Mouse (Mus musculus): ENCODE data around the gene Atp2a1. TPM values are rescaled to one million over a fixed set of nuclear protein-coding genes. Genes with fewer than 3 reads are reported as not detected.
"Not testable (repeated sequence)": the region's sequence is repeated elsewhere in the genome, so short reads cannot be mapped to it uniquely, and the experiment has no call there.

Atp2a1 gene
- polyA plus RNA-seq, 1 experiment from 2014 or later, result 0.17 TPM

- Histone ChIP-seq H3K4me2 (no peak overlapping the region), H3K9me3 (replicated peaks) (no peaks in the 10 kb centered on the region), H3K4me3 (no peak overlapping the region), H3K36me3 (peaks cover 85% of the 10 kb centered on the region), H3K27ac (0 out of 2 replicates have a peak overlapping the region, but pooled peaks have one; percentile 14), H3K4me1 (peaks cover 45% of the 10 kb centered on the region), H3K27me3 (replicated peaks) (no peaks in the 10 kb centered on the region), H3K9ac (no peak overlapping the region)
- 73% methylated on average over 11 of the region's 11 CpGs for WGBS (ENCODE audit: insufficient replicate concordance)
- ATAC-seq, result no peak
Measured at GRCm38 (mm10) chr7:126491973-126492372, 29.1 kb upstream of the Atp2a1 start.

DNA sequence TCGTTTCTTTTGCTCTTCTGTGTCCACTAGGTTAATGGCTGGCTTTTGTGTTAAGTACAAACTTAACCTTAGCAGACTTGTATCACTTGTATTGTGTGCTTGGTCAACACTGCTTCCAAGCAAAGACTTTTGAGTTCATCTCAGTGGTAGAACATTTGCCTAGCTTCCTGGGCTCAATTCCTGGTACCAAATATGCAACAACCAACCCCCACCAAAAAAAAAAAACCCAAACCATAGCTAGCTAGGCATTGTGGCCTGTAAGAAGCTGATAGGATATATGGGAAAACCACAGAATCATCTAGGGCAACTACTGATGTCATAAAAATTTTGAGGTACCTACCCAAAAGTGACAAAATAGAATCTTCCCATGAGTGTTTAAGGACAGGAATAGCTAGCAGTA, 28.1 kb upstream of the Atp2a1 start:
- Histone ChIP-seq H3K4me3 (no peak overlapping the region), H3K9me3 (replicated peaks) (no peaks in the 10 kb centered on the region), H3K4me1 (peaks cover 50% of the 10 kb centered on the region), H3K27ac (no peak overlapping the region), H3K36me3 (peaks cover 76% of the 10 kb centered on the region), H3K27me3 (replicated peaks) (no peaks in the 10 kb centered on the region), H3K9ac (no peak overlapping the region), H3K4me2 (no peak overlapping the region)
- no peak for ATAC-seq
- 63% methylated on average over 1 of the region's 1 CpGs for WGBS (ENCODE audit: insufficient replicate concordance)

GRCm38 (mm10) chr7:126487617-126488385, 24.9 kb upstream of the Atp2a1 start:
- Histone ChIP-seq H3K9ac (peak overlapping the region; percentile 81), H3K4me1 (peaks cover 32% of the 10 kb centered on the region), H3K4me2 (peak overlapping the region; percentile 79), H3K27ac (peak overlapping the region; percentile 83), H3K36me3 (peaks cover 44% of the 10 kb centered on the region), H3K4me3 (peak overlapping the region; percentile 81)
- not testable (repeated sequence) for H3K9me3 ChIP-seq (replicated peaks); H3K27me3 ChIP-seq (replicated peaks)
- 6% methylated on average over 25 of the region's 25 CpGs for WGBS (ENCODE audit: insufficient replicate concordance)
- ATAC-seq, result peak; percentile 8

GRCm38 (mm10) chr7:126487052-126487483, 24.2 kb upstream of the Atp2a1 start, which contains the start of gene Tufm:
TSS of gene Tufm (plus strand) at chr7:126487361.
- 1% methylated on average over 32 of the region's 32 CpGs for WGBS (ENCODE audit: insufficient replicate concordance)

DNA sequence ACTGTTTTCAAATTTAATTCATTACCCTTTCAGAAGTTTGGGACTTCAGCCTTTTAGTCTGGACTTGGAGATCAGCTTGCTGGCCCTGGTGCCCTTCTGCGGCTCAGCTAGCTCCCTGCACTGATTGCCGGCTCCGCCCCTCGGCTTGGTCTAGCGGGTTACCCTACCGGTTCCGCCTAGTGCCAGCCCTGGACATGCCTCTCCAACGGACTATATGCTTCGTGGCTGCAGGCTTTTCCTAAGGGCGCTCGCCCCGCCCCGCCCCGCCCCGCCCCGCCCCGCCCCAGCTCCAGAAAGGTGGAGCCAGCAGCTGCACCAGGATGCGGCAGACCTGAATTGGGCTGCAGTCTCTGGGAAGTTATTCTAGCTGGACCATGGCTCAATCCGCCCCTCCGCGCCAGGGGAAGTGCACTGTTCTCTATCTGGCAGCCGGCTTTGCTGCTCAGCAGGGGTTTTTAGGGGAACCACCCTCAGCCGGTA, 19.5 kb upstream of the Atp2a1 start:
- Histone ChIP-seq H3K27ac (peak overlapping the region; percentile 43; the same call in 1 of the 2 replicates), H3K9ac (0 out of 2 replicates have a peak overlapping the region, but pooled peaks have one; percentile 39), H3K9me3 (replicated peaks) (no peaks in the 10 kb centered on the region), H3K36me3 (no peaks in the 10 kb centered on the region), H3K27me3 (replicated peaks) (no peaks in the 10 kb centered on the region), H3K4me1 (peaks cover 15% of the 10 kb centered on the region), H3K4me3 (peak overlapping the region; percentile 41), H3K4me2 (peak overlapping the region; percentile 74)
- WGBS (ENCODE audit: insufficient replicate concordance), result under 1% methylated on average over 23 of the region's 23 CpGs
- ATAC-seq, result peak; percentile 81

More at GRCm38 (mm10) chr7:126487052-126487483, 24.2 kb upstream of the Atp2a1 start, which contains the start of gene Tufm:
- Histone ChIP-seq H3K9me3 (replicated peaks) (no peaks in the 10 kb centered on the region), H3K4me3 (peak within 1 kb of the TSS; percentile 81), H3K36me3 (peaks cover 36% of the 10 kb centered on the region), H3K9ac (peak within 1 kb of the TSS; percentile 81), H3K27ac (peak within 1 kb of the TSS; percentile 83), H3K27me3 (replicated peaks) (no peaks in the 10 kb centered on the region), H3K4me1 (peaks cover 31% of the 10 kb centered on the region), H3K4me2 (peak within 1 kb of the TSS; percentile 79)
- peak; percentile 84 for ATAC-seq

GRCm38 (mm10) chr7:126481699-126482098, 18.8 kb upstream of the Atp2a1 start:
- H3K27me3 ChIP-seq (replicated peaks), result no peaks in the 10 kb centered on the region
- H3K27ac ChIP-seq, result no peak overlapping the region
- WGBS (ENCODE audit: insufficient replicate concordance), result 15% methylated on average over 5 of the region's 5 CpGs
- no peaks in the 10 kb centered on the region for H3K9me3 ChIP-seq (replicated peaks)
- H3K4me3 ChIP-seq, result no peak overlapping the region
- H3K9ac ChIP-seq, result no peak overlapping the region
- peaks cover 18% of the 10 kb centered on the region for H3K4me1 ChIP-seq
- H3K36me3 ChIP-seq, result no peaks in the 10 kb centered on the region
- peak overlapping the region; percentile 74 for H3K4me2 ChIP-seq
- ATAC-seq, result no peak

DNA sequence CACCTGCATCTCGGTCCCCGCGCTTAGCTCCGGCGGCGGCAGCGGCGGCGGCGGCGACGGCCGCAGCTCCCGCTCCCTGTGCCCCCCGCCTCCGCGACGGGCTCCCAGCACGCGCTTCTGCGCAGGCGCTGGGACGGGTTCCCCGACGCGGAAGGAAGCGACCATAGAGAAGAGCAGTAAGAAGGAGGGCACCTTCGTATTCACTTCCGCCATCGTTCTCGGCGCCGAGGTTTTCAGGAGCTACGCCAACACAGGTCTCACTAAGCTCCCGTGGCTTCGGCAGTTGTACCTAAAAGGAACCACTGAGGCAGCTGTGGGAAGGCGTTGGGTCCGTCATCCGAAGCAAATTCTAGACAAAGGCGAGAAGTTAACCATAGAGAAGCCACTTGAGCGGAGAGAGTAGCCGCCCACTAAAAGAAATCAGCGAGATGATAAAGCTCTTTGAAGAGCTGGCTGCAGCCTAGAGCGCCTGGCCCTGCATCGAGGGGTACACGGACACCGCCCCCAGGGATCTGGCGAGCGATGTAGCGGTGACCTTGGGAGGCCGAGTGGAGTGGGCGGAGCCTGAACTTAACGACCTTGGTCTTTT, 12.2 kb upstream of the Atp2a1 start, which contains the start of gene Sh2b1:
TSS of gene Sh2b1 (minus strand) at position 432 of the 589 bp plus-strand sequence.
- under 1% methylated on average over 53 of the region's 53 CpGs for WGBS (ENCODE audit: insufficient replicate concordance)
- Histone ChIP-seq H3K27me3 (replicated peaks) (no peaks in the 10 kb centered on the region), H3K9me3 (replicated peaks) (no peaks in the 10 kb centered on the region), H3K4me1 (peaks cover 59% of the 10 kb centered on the region), H3K36me3 (peaks cover 29% of the 10 kb centered on the region), H3K27ac (peak within 1 kb of the TSS; percentile 87), H3K4me3 (peak within 1 kb of the TSS; percentile 87), H3K4me2 (peak within 1 kb of the TSS; percentile 92), H3K9ac (peak within 1 kb of the TSS; percentile 95)
- ATAC-seq, result peak; percentile 90

DNA sequence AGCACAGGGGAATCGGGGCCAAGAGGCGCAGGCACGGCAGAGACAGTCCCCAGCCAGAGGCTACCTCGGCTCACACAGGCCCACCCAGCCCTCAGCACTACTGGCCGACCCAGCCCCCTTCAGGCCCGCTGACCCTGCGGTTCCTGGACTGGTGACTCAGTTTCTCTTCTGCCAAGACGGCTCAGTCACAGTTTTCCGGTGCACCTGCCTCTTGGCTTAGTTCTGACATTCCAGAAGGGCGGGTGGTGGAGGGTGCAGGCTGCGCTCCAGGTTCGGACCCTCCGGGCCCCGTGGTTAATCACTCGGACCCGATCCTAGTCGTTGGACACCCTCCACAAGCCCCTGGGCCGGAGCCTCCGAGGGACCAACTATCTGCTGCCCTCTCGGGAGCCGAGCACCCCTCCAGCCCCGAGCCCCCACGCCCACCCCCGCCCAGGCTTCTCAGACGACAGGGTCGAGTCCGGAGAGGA, 11.6 kb upstream of the Atp2a1 start:
- Histone ChIP-seq H3K4me2 (peak overlapping the region; percentile 92), H3K9ac (peak overlapping the region; percentile 95), H3K27ac (peak overlapping the region; percentile 87), H3K4me3 (peak overlapping the region; percentile 87), H3K27me3 (replicated peaks) (no peaks in the 10 kb centered on the region), H3K9me3 (replicated peaks) (no peaks in the 10 kb centered on the region), H3K4me1 (peaks cover 65% of the 10 kb centered on the region), H3K36me3 (peaks cover 35% of the 10 kb centered on the region)
- ATAC-seq, result peak; percentile 19
- 2% methylated on average over 27 of the region's 27 CpGs for WGBS (ENCODE audit: insufficient replicate concordance)

- H3K9me3 ChIP-seq (replicated peaks), result no peaks in the 10 kb centered on the region
- peak overlapping the region; percentile 87 for H3K27ac ChIP-seq
- 79% methylated on average over 9 of the region's 9 CpGs for WGBS (ENCODE audit: insufficient replicate concordance)
- no peaks in the 10 kb centered on the region for H3K27me3 ChIP-seq (replicated peaks)
- peak overlapping the region; percentile 87 for H3K4me3 ChIP-seq
- H3K4me2 ChIP-seq, result peak overlapping the region; percentile 92
- peaks cover 44% of the 10 kb centered on the region for H3K36me3 ChIP-seq
- no peak for ATAC-seq
- peak overlapping the region; percentile 95 for H3K9ac ChIP-seq
- peaks cover 67% of the 10 kb centered on the region for H3K4me1 ChIP-seq
Measured at GRCm38 (mm10) chr7:126473470-126474086, 10.7 kb upstream of the Atp2a1 start.

GRCm38 (mm10) chr7:126472713-126473112, 9.8 kb upstream of the Atp2a1 start:
- H3K4me3 ChIP-seq, result no peak overlapping the region
- H3K27me3 ChIP-seq (replicated peaks), result no peaks in the 10 kb centered on the region
- H3K9me3 ChIP-seq (replicated peaks), result no peaks in the 10 kb centered on the region
- H3K36me3 ChIP-seq, result peaks cover 53% of the 10 kb centered on the region
- no peak overlapping the region for H3K9ac ChIP-seq
- H3K27ac ChIP-seq, result 0 out of 2 replicates have a peak overlapping the region, but pooled peaks have one; percentile 28
- ATAC-seq, result no peak
- WGBS (ENCODE audit: insufficient replicate concordance), result 63% methylated on average over 16 of the region's 16 CpGs
- H3K4me1 ChIP-seq, result peaks cover 68% of the 10 kb centered on the region
- H3K4me2 ChIP-seq, result peak overlapping the region; percentile 9

GRCm38 (mm10) chr7:126472306-126472705, 9.4 kb upstream of the Atp2a1 start:
- Histone ChIP-seq H3K4me1 (peaks cover 71% of the 10 kb centered on the region), H3K4me2 (peak overlapping the region; percentile 9), H3K9ac (no peak overlapping the region), H3K9me3 (replicated peaks) (no peaks in the 10 kb centered on the region), H3K36me3 (peaks cover 57% of the 10 kb centered on the region), H3K4me3 (no peak overlapping the region), H3K27me3 (replicated peaks) (no peaks in the 10 kb centered on the region), H3K27ac (peak overlapping the region; percentile 28; the same call in 1 of the 2 replicates)
- ATAC-seq, result no peak
- WGBS (ENCODE audit: insufficient replicate concordance), result 43% methylated on average over 13 of the region's 13 CpGs

Data from liver, embryonic 12.5 days (tissue).